Mouse (Mus musculus): Measurements from ENCODE around the gene Acox3. TPM values are rescaled to one million over a fixed set of nuclear protein-coding genes. Genes with fewer than 3 reads are reported as not detected.

Acox3 gene
- polyA plus RNA-seq, 1 experiment = 110 TPM

DNA sequence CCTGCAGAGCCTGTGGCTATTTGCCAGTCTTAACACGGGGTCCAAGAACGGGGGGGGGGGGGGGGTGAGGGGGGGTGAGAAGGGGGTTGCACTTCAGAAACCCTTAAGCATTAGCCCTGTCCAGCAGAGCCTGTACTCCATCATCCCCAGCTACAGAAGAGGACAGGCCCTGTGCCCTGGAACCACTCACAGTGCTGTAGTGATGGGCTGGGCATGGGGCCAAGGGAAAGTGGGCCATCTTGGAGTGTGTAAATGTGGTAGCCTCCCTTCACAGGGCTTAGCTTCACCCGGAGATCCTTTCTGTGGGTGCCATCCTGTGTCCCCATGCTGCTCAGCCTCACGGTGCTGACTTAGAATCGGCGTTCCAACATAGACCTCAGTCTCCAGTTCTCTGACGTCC, 24.9 kb downstream of the Acox3 start:
- Histone ChIP-seq H3K27ac (ENCODE audit: insufficient read depth, low read depth, low read length) (no peak overlapping the region), H3K4me3 (ENCODE audit: insufficient read depth, low read length) (no peak overlapping the region), H3K4me1 (ENCODE audit: control insufficient read depth, insufficient read depth, low read length) (peaks cover 10% of the 10 kb centered on the region; the same call in 1 of the 2 replicates)
- TF ChIP-seq POLR2A (IDR thresholded peaks at IDR 0.05; ENCODE audit: borderline replicate concordance, low read depth, low read length) = no peak

DNA sequence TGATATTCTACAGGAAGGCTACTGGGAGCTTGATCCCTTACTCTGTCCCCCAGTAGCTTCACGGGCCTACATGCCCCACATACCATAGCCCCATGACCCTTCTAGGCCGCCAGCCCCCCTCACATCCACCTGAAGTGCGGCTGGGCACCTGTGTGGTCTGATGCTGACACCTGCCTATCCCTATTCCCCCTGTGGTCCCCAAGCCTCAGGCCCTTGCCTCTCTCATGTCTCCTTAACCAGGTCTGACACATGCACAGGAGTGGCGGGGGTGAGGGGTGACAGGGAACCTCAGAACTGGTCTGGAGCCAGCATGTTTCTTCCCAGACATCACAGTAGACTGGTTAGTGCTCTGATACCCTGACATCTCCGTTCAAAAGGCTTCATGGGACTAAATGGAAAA, 25.7 kb downstream of the Acox3 start:
- TF ChIP-seq CTCF (IDR thresholded peaks at IDR 0.05; ENCODE audit: low read depth, low read length) (no peak), POLR2A (IDR thresholded peaks at IDR 0.05; ENCODE audit: borderline replicate concordance, low read depth, low read length) (no peak)
- Histone ChIP-seq H3K4me1 (ENCODE audit: control insufficient read depth, insufficient read depth, low read length) (peaks cover 10% of the 10 kb centered on the region; the same call in 1 of the 2 replicates), H3K4me3 (ENCODE audit: insufficient read depth, low read length) (no peak overlapping the region), H3K27ac (ENCODE audit: insufficient read depth, low read depth, low read length) (no peak overlapping the region)

DNA sequence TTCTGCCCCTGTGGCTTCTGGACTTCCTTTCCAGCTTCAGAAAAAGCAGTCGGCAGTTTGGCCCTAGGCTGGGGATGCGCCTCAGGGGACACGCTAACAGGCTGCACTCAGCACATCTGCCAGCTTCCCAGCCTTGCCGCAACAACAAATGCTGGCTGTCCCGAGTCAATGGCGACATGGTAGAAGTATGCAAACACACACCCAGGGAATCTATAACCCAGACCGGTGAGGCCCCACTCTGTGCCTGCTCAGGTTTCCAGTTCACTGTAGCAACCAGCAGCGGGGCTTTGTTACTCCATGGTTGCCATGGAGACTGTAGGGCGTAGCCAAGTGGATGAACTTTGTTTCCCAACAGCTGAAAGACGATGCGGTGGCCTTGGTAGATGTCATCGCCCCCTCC, 26.5 kb downstream of the Acox3 start:
- H3K27ac ChIP-seq (ENCODE audit: insufficient read depth, low read depth, low read length) = no peak overlapping the region
- TF ChIP-seq POLR2A (IDR thresholded peaks at IDR 0.05; ENCODE audit: borderline replicate concordance, low read depth, low read length) (no peak), CTCF (IDR thresholded peaks at IDR 0.05; ENCODE audit: low read depth, low read length) (no peak)
- peaks cover 14% of the 10 kb centered on the region for H3K4me1 ChIP-seq (ENCODE audit: control insufficient read depth, insufficient read depth, low read length)
- H3K4me3 ChIP-seq (ENCODE audit: insufficient read depth, low read length) = no peak overlapping the region

DNA sequence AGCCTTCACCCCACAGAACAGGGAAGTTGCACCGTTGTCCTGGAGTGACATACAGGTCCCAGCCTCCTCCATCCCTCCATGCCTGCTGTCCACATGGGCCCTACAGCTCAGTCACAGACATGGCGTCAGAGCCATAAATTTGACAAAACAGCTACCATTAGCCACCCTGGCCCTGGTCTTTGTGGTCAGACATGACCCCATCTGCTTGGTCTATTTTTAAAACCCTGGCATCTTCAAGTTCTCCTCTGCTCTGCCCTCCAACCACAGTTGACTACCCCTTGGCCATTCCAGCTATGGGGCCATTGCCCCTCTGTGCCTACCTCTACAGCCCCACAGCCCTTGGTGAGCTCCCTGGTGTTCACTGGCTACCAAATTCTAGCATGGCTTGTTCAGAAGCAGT, 27.1 kb downstream of the Acox3 start:
- TF ChIP-seq POLR2A (IDR thresholded peaks at IDR 0.05; ENCODE audit: borderline replicate concordance, low read depth, low read length) (no peak), CTCF (IDR thresholded peaks at IDR 0.05; ENCODE audit: low read depth, low read length) (no peak)

DNA sequence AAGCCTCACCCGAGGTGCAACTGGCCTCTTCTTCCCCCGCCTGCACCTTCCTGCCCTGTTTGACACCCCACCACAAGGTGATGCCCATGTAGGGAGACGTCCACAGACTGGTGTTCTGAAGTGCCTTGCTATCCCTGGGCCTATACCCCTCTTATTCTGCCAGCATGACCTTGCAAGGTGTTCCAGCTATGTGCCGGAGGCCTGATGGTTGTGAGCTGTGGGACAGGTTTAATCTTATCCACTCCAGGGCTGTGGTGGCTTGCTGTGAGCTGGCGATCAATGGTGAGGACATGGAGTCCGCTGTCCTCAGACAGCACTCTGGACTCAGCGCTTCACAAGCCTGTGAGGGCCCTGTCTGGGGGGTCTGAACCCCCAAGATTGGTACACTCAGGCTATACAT, 27.5 kb downstream of the Acox3 start:
- no peak for TF ChIP-seq CTCF (IDR thresholded peaks at IDR 0.05; ENCODE audit: low read depth, low read length)
- H3K27ac ChIP-seq (ENCODE audit: insufficient read depth, low read depth, low read length) = no peak overlapping the region
- H3K4me1 ChIP-seq (ENCODE audit: control insufficient read depth, insufficient read depth, low read length) = peaks cover 11% of the 10 kb centered on the region
- H3K4me3 ChIP-seq (ENCODE audit: insufficient read depth, low read length) = no peak overlapping the region

More for the DNA sequence above, 27.1 kb downstream of the Acox3 start:
- H3K4me3 ChIP-seq (ENCODE audit: insufficient read depth, low read length) = no peak overlapping the region
- no peak overlapping the region for H3K27ac ChIP-seq (ENCODE audit: insufficient read depth, low read depth, low read length)
- peaks cover 15% of the 10 kb centered on the region for H3K4me1 ChIP-seq (ENCODE audit: control insufficient read depth, insufficient read depth, low read length)

DNA sequence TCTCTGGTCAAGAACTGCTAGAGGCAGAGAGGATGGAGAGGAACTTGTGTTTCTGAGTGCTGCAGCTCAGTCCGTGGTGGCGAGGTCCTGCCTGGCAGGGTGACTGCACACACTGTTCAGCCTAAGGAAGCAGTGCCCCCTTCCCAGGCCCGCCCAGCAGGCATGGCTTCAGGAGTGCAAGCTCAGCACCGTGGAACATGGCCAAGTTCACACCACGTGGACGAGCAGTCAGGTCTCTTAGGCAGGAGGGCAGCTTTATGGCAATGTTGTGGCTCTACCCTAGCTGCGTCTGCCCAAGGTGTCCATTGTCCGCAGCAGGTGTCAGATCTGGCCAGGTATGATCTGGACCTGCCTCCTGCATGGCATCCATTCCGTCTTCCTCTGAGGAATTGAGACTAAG, 28.3 kb downstream of the Acox3 start:
- no peak overlapping the region for H3K4me3 ChIP-seq (ENCODE audit: insufficient read depth, low read length)
- H3K4me1 ChIP-seq (ENCODE audit: control insufficient read depth, insufficient read depth, low read length) = peaks cover 8% of the 10 kb centered on the region
- no peak overlapping the region for H3K27ac ChIP-seq (ENCODE audit: insufficient read depth, low read depth, low read length)
- TF ChIP-seq CTCF (IDR thresholded peaks at IDR 0.05; ENCODE audit: low read depth, low read length) = no peak
- TF ChIP-seq POLR2A (IDR thresholded peaks at IDR 0.05; ENCODE audit: borderline replicate concordance, low read depth, low read length) = no peak

DNA sequence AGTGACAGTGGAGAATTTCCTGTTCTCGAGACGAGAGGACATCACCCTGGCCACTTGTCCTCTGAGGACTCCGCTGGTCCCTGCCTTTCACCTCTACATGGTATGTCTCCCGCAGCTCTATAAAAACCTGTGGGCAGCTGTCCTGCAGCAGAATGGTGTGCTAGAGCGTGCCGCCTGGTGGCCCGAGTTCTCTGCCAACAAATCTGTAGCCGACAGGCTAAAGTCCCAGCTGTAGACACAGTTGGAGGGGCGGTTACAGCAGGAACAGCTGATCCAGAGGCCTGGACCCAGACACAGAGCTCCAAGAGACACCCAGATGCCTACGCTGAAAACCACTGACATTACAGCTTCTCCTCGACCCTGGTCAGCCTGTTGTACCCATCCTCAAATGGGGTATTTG, 29.1 kb downstream of the Acox3 start:
- Histone ChIP-seq H3K4me3 (ENCODE audit: insufficient read depth, low read length) (no peak overlapping the region), H3K27ac (ENCODE audit: insufficient read depth, low read depth, low read length) (no peak overlapping the region), H3K4me1 (ENCODE audit: control insufficient read depth, insufficient read depth, low read length) (peaks cover 8% of the 10 kb centered on the region)
- TF ChIP-seq POLR2A (IDR thresholded peaks at IDR 0.05; ENCODE audit: borderline replicate concordance, low read depth, low read length) = no peak
- TF ChIP-seq CTCF (IDR thresholded peaks at IDR 0.05; ENCODE audit: low read depth, low read length) = no peak

DNA sequence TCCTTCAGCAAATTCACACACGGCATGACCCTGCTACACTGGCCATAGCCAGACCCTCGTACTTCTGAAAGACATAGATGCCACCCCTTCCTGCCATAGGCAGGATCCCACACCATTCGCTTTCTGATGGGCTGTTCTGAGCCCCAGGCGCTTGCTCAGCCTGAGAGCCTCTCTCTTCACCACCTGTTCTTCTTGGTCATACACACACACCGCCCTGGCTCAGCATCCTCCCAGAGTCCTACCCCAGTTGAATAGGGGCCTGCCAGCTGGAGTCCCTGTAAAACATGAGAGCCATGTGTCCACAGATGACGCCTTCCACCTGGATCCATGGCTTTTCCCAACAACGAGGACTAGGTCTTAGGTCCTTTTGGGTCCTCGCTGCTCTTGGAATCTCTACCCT, 29.9 kb downstream of the Acox3 start:
- TF ChIP-seq POLR2A (IDR thresholded peaks at IDR 0.05; ENCODE audit: borderline replicate concordance, low read depth, low read length) = no peak
- TF ChIP-seq CTCF (IDR thresholded peaks at IDR 0.05; ENCODE audit: low read depth, low read length) = no peak
- peaks cover 8% of the 10 kb centered on the region for H3K4me1 ChIP-seq (ENCODE audit: control insufficient read depth, insufficient read depth, low read length)
- H3K4me3 ChIP-seq (ENCODE audit: insufficient read depth, low read length) = no peak overlapping the region
- no peak overlapping the region for H3K27ac ChIP-seq (ENCODE audit: insufficient read depth, low read depth, low read length)

DNA sequence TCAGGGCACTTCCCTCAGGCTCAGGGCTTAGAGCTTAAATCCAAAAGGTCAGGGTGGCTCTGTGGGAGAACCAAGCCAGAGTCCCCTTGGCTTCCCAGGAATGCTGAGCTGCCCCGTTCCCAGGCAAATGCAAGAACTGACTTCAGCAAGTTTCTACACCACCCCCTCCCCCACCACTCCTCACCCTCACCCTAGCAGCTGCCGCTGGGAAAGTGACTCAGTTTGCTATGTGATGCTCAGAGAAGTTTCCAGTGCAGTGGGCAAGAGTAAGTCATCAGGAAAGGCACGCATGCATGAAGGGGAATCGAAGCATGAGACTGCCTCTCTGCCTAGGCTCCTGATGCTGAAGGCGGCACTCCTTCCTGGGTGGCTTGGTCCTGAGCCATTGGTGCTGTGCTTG, 34.1 kb downstream of the Acox3 start:
- no peak overlapping the region for H3K4me3 ChIP-seq (ENCODE audit: insufficient read depth, low read length)
- no peak for TF ChIP-seq CTCF (IDR thresholded peaks at IDR 0.05; ENCODE audit: low read depth, low read length)
- peaks cover 8% of the 10 kb centered on the region for H3K4me1 ChIP-seq (ENCODE audit: control insufficient read depth, insufficient read depth, low read length)
- no peak overlapping the region for H3K27ac ChIP-seq (ENCODE audit: insufficient read depth, low read depth, low read length)

DNA sequence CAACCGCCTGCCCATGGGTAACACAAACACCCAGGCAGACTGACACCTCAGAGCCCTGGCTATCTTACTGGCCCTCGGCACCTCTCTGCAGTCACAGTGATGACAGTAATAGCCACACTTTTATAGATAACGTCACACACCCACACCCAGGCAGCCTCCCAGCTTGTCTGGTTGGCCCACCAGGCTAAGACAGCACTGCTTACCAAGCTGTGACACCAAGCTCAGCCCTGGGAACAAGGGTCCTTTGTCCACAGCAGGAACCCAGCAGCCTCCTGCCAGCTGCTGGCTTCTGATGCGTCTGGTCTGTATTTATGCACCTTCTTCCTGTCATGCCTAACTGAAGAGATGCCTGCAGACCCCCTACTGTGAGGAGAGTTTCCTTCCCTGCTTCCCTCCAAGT, 38.3 kb downstream of the Acox3 start:
- Histone ChIP-seq H3K4me1 (ENCODE audit: control insufficient read depth, insufficient read depth, low read length) (no peaks in the 10 kb centered on the region), H3K27ac (ENCODE audit: insufficient read depth, low read depth, low read length) (no peak overlapping the region), H3K4me3 (ENCODE audit: insufficient read depth, low read length) (no peak overlapping the region)
- TF ChIP-seq POLR2A (IDR thresholded peaks at IDR 0.05; ENCODE audit: borderline replicate concordance, low read depth, low read length) (no peak), CTCF (IDR thresholded peaks at IDR 0.05; ENCODE audit: low read depth, low read length) (no peak)

DNA sequence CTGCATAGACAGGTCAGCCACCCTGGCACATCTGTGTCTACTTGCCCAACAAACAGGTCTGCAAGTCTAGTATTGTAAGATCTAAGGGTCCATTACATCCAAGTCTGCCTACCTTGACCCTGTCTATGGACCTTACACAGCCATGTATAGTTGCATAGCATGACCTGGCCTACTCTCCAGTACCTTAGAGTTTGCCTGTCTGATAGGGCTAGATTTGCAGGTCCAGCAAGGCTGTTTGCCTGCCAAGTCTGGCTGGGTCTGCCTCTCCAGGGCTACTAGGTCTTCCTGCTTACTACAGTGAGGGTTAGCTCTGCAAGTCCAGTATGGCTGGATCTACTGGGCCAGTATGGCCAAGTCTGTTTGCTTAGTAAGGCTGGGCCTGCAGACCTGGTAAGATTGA, 41.0 kb downstream of the Acox3 start:
- Histone ChIP-seq H3K4me3 (ENCODE audit: insufficient read depth, low read length) (no peak overlapping the region), H3K27ac (ENCODE audit: insufficient read depth, low read depth, low read length) (no peak overlapping the region), H3K4me1 (ENCODE audit: control insufficient read depth, insufficient read depth, low read length) (no peaks in the 10 kb centered on the region)
- no peak for TF ChIP-seq CTCF (IDR thresholded peaks at IDR 0.05; ENCODE audit: low read depth, low read length)
- no peak for TF ChIP-seq POLR2A (IDR thresholded peaks at IDR 0.05; ENCODE audit: borderline replicate concordance, low read depth, low read length)

All from bone marrow macrophage, adult 2 months (primary cell).